Mouse (Mus musculus) adrenal gland, postnatal 14 days (tissue): ENCODE measurements around the gene Rnf216. TPM values are rescaled to one million over a fixed set of nuclear protein-coding genes. Genes with fewer than 3 reads are reported as not detected.
A peak's percentile ranks its signal among the peaks of the same experiment; 100 is the strongest.
"Not testable (repeated sequence)": the region's sequence is repeated elsewhere in the genome, so short reads cannot be mapped to it uniquely, and the experiment has no call there.

Experiments used
- DNase-seq: peaks from one replicate; pipeline ENCODE4 v3.0.0; 2021; ENCODE audit warnings: mixed read lengths
- long read RNA-seq, 2 experiments: library from polyadenylated mRNA; stranded (forward); transcript quantifications; one replicate each; pipeline ENCODE4 v2.0.0; 2021
- total RNA-seq: library from RNA; stranded (reverse); gene quantifications from 2 replicates; pipeline ENCODE4 v1.2.3, GENCODE M21; 2021

Gene Rnf216
- total RNA-seq, result 39.5 and 44.5 TPM in 2 replicates
- long read RNA-seq, experiment 1, full-length matches to known transcripts, result 4 of 11 reads
- long read RNA-seq, experiment 1, partial matches to known transcripts, result 3 of 11 reads
- long read RNA-seq, experiment 1, other reads (novel, unspliced or antisense), result 4 of 11 reads
- long read RNA-seq, experiment 2, full-length matches to known transcripts, result 5 of 6 reads
- long read RNA-seq, experiment 2, partial matches to known transcripts, result 0 of 6 reads
- long read RNA-seq, experiment 2, other reads (novel, unspliced or antisense), result 1 of 6 reads

DNA sequence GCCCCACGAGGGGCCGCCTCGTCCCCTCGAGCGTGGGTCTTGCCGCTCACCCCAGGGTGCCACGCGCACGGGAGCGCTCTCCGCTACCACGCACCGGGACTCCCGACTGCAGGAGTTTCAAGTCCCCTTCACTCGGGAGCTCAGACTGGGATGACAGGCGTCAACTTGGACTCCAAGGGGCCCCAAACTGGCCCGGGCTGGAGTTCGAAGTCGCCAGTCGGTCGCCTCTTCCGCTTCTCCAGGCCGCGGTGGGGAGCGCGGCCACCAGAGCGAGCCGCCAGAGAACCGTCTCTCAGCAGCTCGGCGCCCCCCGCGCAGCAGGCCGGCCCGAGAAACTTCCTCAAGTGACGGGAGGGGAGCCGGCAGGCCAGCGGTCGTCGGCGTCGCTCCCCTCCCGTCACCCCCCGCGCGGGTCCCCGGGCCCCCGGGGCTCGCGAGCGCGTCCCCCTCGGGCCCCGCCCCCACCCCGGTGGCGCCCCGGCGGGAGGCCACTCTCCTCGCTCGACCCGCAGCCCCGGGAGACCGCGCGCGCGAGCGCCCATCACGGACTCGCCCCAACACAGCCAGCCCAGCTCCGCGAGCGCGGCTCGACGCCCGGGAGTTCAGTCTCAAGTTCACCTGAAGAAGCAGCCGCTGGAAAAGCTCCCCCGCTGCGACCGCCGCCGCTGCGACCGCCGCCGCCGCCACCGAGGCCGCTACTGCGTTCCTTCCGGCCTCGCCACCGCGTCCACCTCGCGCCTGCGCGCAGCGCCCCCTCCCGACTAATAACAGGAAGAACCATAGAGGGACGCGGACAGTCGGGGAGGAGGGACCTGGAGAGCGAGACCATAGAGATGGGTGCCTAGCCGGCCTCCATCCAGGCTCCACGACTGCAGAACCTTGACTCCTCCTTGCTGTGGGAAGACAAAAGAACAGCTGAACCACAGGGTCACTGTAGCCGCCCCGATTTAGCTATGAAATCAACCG is at the start of gene Rnf216:
Gene Rnf216 (minus strand): TSS at position 714 of the 966 bp plus-strand sequence.
- DNase-seq, result peak; percentile 98

GRCm38 (mm10) chr5:143155534-143155933 is 42.7 kb upstream of the Rnf216 start:
- DNase-seq, result no peak

DNA sequence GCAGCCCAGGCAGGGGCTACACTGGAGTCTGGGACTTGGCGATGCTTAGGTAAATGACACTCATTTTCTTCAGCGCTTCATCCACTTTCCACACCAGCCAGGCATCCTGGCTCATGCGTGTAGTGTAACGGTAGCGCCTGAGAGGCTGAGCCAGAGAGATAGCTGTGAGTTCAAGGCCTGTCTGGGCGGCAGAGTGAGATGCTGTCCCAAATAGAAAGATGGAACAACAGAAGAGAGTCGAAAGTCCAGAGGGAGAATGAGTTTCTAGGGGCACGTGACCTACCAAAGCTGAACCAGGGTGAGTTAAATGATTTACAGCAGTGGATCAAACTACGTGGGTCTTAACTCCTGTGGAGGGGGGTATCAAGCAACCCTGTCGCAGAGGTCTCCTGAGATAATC is 41.0 kb upstream of the Rnf216 start:
- DNase-seq, result no peak

DNA sequence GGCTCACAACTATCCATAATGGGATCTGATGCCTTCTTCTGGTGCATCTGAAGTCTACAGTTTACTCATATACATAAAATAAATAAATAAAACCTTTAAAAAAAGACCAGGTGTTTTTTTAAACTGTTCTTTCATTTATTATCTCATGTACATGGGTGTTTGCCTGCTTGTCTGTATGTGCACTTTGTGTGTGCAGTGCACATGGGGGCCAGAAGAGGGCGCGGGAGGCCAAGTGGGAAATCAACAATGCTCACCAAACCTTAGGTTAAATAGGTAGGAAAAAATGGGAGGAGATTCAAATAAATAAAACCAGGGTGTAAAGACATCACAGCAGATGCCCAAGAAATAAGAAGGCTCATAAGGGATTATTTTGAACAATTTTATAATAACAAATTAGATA is 37.2 kb upstream of the Rnf216 start:
- no peak for DNase-seq

DNA sequence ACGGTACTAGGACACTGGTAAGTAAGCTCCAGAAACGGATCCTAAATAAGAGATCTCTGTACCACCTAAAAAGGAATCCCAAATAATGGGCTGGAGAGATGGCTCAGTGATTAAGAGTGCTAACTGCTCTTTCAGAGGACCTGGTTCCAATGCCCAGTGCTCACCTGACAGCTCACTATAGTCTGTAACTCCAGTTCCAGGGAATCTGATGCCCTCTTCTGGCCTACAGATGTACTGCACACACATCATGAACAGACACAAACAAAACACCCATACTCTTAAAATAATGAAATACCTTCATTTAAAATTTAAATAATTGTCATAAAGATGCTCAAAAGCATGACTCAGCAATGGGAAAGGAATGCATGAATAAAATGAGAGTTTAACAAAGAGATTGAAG is 36.7 kb upstream of the Rnf216 start:
- no peak for DNase-seq

GRCm38 (mm10) chr5:143148661-143149060 is 35.9 kb upstream of the Rnf216 start:
- DNase-seq, result peak; percentile 20

DNA sequence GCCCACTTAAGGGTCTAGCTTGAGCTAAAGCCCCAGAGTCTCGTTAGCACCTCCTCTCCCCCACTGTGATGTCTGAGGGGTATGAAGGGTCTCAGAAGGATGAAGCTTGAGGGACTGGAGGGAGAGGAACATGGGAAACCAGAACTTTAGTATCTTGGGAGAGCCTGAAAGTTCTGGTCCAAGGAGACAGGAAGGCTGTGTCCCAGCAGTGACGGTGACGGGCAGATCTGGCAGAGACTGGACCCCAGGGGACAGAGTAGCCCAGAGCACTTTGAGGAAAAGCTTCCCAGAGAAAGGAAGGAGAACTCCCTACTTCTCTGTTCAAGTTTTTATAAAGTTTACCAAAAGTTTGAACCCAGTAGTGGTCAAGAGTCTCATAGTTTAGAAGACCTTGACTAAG is 34.7 kb upstream of the Rnf216 start, which contains the start of gene Olfr718-ps1:
Gene Olfr718-ps1 (minus strand): TSS at position 101 of the 400 bp plus-strand sequence.
- no peak for DNase-seq

DNA sequence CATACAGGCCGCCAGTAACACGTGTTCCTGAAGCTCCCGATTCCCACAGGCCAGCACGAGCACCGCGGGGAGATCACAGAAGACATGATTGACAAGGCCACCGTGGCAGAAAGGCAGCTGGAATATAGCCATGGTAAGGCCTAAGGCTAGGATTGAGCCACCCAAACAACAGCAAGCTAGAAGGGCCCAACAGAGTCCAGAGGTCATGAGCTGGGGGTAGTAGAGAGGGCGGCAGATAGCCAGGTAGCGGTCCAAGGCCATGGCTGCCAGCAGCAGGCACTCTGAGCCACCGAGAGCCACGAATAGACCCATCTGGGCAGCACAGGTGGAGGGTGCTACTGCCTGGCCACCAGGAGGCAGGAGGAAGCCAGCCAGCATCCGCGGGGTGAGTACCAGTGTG is 24.8 kb upstream of the Rnf216 start:
- DNase-seq, result peak; percentile 26

DNA sequence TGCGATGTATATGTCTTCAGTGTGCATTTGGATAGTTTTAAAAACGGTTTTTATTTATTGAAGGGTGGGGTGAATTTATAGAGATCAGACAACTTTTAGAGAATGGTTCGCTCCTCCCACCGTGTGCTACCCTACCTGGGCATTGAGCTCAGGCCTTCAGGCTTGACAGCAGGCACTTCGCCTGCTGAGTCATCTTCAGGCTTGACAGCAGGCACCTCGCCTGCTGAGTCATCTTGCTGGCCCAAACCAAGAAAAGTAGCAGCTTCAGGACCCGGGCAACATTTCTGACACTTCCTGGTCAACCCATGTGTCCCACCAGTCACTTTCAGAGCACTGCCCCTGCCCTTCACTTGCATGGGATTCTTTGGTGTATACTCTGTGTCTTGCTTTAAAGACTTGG is 22.2 kb upstream of the Rnf216 start:
- DNase-seq, result no peak

DNA sequence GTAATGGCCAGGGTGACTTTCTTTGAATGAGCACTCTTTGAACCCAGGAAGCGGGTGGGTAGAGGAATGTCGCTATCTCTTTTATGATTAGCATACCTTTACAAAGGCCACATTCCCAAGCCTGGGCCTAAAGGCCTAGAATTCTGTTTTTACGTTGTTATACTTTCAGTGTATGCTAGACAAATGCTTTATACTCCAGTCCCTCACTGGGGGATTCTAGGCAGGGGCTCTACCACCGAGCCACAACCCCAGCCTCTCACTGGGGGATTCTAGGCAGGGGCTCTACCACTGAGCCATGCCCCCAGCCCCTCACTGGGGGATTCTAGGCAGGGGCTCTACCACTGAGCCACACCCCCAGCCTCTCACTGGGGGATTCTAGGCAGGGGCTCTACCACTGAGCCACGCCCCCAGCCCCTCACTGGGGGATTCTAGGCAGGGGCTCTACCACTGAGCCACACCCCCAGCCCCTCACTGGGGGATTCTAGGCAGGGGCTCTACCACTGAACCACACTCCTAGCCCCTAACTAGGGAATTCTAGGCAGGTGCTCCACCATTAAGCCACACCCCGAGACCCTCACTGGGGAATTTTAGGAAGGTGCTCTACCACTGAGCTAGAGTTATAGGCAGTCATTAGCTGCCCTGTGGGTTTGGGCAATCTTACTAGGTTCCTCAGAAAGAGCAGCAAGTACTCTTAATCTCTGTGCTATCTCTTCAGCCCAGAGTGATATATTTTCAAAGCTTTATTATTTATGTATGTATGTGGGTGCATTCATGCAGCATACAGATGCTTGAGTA is 21.6 kb upstream of the Rnf216 start:
- not testable (repeated sequence) for DNase-seq

DNA sequence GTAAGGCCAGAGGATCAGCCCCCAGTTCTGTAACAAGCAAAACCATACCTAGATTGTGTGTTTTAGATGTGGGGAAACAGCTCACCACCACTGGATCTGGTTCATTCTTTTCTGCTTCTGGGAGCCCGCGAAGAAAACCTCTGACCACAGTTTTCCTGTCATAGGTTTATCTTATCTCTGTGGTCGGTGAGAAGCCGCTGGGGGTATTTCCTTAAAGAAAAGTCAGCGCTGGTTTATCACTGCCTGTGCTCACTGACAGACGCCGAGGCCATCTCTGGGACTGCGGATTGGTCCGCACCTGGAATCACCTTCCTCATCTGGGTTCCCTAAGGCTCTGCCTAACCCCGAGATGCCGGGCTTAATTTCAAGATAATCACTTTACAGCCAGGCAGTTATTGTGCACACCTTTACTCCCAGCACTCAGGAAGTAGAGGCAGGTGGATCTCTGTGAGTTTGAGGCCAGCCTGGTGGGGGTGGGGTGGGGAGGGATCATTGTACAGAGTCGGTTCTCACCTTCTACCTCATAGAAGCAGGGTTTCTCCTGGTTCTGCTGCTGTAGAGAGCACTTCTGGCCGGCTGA is 20.2 kb upstream of the Rnf216 start:
- no peak for DNase-seq

GRCm38 (mm10) chr5:143130342-143130741 is 17.5 kb upstream of the Rnf216 start:
- no peak for DNase-seq

DNA sequence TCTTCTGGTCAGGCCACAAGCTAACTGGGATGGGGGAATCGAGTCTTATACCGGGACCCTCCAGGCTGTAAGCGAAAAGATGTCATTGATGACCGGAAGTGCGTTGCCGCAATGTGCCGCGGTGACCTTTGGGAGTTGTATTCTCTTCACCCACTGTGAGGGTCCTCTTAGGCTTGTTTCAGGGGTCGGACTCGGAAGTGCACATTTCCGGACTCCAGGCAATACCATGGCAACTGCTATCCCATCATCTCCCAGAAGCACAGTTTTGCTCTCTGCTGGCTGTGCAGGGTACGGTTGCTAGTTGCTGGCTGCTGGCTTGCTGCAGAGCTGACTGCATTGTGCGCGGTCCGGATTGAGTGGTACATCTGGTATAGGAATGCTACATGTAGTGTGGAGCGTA is 16.3 kb upstream of the Rnf216 start:
- no peak for DNase-seq

DNA sequence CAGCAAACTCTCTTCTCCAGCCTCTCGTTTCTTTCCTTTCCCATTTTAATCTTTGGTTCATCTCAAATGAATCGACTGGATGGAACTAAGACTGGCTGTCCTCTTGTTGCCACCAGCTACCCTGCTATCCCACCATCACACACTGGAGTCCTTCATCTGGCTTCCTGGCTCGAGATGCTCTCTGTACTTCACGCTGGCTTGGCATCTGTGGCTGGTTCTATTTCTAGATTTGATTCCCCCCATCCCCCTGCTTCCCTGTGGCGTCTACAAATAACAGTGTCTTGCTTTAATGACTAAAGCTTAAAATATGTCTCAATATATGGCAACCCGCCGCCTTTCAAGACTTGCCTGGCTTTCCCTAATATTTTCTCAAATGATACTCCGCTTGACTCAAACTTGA is 15.0 kb upstream of the Rnf216 start:
- DNase-seq, result no peak

GRCm38 (mm10) chr5:143126908-143127307 is 14.1 kb upstream of the Rnf216 start:
- DNase-seq, result no peak

DNA sequence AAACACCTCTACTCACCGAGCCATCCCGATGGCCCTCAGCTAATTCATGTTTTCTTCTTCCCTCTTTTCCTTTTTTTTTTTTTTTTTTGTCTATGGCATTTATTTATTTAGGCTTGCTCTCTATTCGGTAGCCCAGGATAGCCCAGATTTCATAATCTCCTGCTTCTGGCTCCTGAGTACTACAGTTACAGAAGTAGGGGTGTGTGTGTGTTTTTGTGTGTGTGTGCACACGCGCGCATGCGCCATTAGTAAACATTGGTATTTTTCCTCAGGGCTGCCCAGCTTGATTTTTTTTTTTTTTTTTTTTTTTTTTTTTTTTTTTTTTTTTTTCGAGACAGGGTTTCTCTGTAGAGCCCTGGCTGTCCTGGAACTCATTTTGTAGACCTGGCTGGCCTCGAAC is 13.3 kb upstream of the Rnf216 start:
- no peak for DNase-seq

- DNase-seq, result no peak
Observed at GRCm38 (mm10) chr5:143125601-143126000, 12.8 kb upstream of the Rnf216 start.

GRCm38 (mm10) chr5:143124805-143125378 is 12.1 kb upstream of the Rnf216 start:
- DNase-seq, result no peak

DNA sequence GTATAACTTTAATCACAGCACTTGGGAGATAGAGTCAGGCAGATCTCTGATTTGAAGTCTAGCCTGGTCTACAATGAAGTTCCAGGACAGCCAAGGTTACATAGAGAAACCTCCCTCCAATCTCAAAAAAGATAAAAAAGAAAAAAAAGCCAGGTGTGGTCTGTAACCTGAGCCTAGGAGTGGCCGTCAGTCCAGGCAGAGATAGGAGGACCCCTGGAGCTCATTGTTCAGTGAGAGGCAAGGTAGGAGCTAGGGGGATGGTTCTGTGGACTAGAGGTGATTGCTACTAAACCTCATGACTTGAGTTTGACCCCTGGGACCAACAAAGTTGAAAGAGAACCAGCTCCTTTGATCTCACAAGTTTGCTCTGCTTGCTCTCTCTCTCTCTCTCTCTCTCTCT is 9.9 kb upstream of the Rnf216 start:
- DNase-seq, result no peak

GRCm38 (mm10) chr5:143122125-143122524 is 9.3 kb upstream of the Rnf216 start:
- no peak for DNase-seq

- DNase-seq, result no peak
Observed at GRCm38 (mm10) chr5:143106842-143107241, 6.0 kb downstream of the Rnf216 start.

DNA sequence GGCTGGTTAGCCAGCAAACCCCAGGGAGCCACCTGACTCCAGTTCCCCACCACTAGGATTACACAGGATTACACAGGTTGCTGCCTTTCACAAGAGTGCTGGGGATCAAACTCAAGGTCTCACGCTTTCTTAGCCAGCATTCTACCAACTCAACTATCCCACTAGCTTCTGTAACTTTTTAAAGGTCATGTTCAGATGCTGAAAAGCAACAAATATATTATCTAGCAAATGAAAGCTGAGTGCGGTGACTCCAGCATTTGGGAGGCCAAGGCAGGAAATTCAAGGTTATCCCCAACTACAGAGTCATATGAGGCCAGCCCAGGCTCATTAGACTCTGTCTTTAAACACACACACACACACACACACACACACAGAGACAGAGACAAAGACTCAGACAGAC is 9.6 kb downstream of the Rnf216 start:
- peak; percentile 55 for DNase-seq
